1 mouse cellular context compared by ENCODE assay signal in the genomic region with DNA sequence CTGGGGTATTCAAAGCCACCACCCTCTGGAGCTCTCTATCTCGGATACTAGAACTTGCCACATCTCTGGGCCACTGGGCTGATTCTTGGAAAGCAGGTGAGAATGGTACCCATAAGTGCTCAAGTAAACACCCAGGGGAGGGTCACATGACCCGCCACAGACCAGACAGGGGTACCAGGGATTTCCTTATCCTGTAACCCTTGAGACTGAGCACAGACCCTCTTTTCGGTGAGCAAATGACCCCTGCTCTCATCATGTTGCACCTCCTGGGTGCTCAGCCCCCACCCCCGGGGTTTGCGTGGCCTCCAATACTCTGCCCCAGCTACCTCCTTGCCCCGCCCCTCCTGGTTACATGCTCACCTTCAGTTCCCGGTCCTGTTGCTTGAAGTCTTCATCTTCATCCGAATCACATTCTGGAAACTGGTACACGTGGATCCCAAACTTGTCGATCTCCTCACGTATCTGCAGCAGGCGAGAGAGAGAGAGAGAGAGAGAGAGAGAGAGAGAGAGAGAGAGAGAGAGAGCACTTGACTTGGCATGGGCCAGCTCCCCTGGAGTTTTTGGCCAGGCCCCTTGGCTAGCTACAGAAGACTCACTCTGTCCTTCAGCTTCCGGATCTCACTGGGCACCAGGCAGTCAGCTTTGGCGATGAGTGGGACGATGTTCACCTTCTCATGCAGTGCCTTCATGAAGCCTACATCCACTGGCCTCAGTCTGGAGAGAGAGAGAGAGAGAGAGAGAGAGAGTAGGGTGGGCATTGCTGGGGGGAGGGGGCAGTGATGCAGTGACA.
TF ChIP-seq lines count a peak whose summit lies in the region.

No protein-coding gene starts in this region.

TF ChIP-seq in MEL, 35 proteins besides CTCF, POLR2A, EP300 and RAD21:
- TF ChIP-seq TCF12 (IDR thresholded peaks at IDR 0.05; ENCODE audit: low read depth, low read length) (no peak), USF1 (IDR thresholded peaks at IDR 0.05; ENCODE audit: low read depth, low read length) (peak; percentile 46; the same call in 1 of the 2 replicates)
